Mouse (Mus musculus) layer of hippocampus, adult 18-20 months (tissue): ENCODE results near the gene Anp32a. TPM values are rescaled to one million over a fixed set of nuclear protein-coding genes. Genes with fewer than 3 reads are reported as not detected.

Source experiments
- DNase-seq, 2 experiments: peaks; one replicate each; pipeline ENCODE4 v3.0.0; 2022; ENCODE audit warnings: low spot score in 2 of 2
- total RNA-seq, 2 experiments: library from RNA; stranded (reverse); gene quantifications; 2 replicates each; pipeline ENCODE4 v1.2.3; 2021

Gene Anp32a
- total RNA-seq, 2 experiments from 2014 or later, result 318 to 326 TPM

DNA sequence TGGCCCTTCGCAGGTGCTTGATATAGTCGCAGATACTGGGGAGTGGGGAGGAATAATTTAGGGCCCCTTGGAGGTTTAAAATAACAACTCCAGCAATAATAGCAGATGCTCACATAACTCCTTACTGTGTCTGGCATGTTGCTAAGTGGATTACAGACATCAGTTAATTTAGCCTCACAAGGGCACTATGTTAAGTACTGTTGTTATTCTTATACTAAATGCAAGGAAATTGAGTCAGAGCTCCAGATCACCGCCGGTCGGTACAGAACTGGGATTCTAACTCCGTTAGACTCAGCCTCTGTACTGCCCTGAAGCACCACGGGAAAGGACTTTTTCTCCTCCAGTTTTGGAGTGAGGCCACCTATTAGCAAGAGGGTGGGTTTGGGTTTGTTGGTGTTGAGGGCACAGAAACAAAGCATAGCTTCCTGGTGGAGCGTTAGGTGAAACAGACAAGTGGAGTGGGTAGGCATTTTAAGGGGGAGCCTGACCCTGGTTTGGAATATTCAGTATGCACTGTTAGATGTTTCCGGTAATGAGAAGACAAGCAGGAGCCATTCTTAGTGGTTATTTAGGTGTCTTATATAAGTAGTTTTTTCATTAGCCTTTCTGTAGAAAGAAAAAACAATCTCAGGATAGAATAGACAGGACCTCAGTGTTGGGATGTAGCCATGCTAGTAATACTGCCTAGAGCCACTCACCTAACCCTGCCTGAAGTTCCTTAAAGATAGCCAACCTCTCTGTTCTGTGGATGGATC is 4.7 kb downstream of the Anp32a start:
- no peak for DNase-seq

- no peak for DNase-seq
Observed at GRCm38 (mm10) chr9:62346388-62346679, 5.2 kb downstream of the Anp32a start.

GRCm38 (mm10) chr9:62347201-62347600 is 6.1 kb downstream of the Anp32a start:
- no peak for DNase-seq

DNA sequence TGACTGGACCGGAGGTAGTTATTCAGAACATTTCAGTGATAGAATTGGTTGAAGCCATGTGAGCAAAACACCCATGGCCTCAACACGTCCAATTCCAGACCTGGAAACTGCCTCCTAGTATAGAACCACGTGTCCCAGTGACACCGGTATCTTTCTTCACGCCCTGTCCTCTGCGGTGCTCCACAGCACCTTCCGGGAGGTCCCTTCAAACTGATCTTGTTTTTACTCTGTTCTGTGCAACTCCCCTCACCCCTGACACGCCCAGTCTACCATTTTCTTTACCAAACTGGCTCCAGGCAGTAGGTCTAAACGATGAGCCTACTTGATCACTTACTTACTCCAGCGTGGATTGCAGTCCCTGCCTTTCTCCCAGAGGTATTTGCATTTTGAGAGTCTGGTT is 7.0 kb downstream of the Anp32a start:
- DNase-seq, result no peak

DNA sequence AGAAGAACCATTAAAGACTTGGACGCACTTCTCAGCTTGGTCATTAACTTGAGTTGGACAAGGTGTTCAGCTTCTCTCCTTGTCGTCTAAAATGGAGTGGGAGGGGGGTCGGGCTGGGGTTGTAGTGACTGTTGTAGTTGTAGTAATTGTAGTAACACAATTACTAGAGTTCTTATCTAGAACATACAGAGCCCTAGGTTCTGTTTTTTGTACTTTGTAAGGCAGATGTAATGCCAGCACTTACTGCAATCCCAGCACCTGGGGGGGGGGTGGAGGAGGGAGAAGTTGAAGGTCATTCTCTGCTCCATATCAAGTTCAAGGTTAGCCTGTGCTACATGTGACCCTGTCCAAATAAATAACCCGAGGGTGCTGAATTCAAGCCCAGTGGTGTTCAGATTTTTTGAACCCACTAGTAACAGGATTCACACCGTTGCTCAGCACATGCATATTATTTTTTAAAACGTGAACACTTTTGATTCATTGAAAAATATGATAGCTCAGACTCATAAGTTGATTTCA is 7.4 kb downstream of the Anp32a start:
- no peak for DNase-seq

GRCm38 (mm10) chr9:62349250-62349649 is 8.2 kb downstream of the Anp32a start:
- DNase-seq, result no peak

- no peak for DNase-seq
Observed at GRCm38 (mm10) chr9:62350721-62351120, 9.6 kb downstream of the Anp32a start.

- DNase-seq, result no peak
Observed at GRCm38 (mm10) chr9:62351200-62351599, 10.1 kb downstream of the Anp32a start.

DNA sequence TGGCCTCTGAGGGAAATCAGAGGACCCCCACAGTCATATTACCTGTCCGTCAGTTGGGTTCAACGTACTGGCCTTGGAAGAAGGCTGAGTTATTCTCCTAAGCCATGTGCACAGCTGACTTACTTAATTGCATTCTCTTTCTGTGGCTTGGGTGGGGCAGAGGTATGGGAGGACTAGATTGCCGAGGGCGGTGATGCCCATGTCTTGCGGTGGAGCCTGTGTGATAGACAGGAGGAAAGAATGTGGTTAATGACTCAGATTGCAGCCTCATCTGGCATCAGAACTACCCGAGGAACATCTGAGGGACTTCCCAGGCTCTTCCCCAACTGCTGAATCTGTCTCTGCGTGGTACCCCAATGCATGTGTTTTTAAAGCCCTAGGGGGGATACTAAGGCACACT is 12.7 kb downstream of the Anp32a start:
- DNase-seq, result no peak

GRCm38 (mm10) chr9:62354838-62355719 is 14.0 kb downstream of the Anp32a start:
- no peak for DNase-seq

GRCm38 (mm10) chr9:62355763-62356162 is 14.7 kb downstream of the Anp32a start:
- no peak for DNase-seq

DNA sequence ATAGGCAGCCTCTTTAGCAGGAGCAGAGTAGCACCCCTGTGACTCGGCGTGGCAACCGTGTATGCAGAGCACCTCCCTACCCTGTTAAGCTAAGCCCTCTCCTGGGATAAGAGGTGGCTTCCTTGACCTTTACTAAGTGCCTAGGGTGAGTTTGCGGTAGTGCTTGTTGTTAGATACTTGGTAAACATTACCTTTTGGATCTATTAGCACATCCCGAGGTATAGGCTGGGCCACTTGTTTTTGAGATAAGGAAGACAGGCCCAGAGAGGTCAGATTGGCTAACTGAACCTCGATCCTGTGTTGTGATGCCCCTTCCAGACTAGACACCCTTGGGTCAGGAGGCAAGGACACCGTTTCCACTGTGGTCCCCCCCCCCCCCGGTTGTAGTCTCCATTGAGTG is 16.5 kb downstream of the Anp32a start:
- no peak for DNase-seq

GRCm38 (mm10) chr9:62358851-62359250 is 17.8 kb downstream of the Anp32a start:
- DNase-seq, result no peak

DNA sequence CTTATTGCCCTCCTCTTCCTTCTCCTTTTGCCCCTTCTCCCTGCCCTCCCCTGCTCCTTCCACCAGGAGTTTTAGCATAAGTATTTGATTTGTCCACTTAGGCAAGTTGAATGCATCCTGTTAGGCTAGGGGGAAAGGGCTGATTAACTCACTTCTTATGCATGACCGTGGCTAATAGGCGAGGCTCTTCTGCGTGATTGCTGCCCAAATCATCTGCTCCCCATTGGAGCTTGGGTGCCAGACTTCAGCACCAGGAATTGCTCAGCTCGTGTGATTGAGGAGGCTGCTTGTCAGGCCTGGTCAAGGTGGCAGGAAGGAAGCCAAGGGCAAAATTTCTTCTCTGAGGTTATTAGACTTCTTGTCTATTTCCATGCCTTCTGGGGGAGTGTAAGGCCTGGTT is 19.8 kb downstream of the Anp32a start:
- DNase-seq, result no peak

DNA sequence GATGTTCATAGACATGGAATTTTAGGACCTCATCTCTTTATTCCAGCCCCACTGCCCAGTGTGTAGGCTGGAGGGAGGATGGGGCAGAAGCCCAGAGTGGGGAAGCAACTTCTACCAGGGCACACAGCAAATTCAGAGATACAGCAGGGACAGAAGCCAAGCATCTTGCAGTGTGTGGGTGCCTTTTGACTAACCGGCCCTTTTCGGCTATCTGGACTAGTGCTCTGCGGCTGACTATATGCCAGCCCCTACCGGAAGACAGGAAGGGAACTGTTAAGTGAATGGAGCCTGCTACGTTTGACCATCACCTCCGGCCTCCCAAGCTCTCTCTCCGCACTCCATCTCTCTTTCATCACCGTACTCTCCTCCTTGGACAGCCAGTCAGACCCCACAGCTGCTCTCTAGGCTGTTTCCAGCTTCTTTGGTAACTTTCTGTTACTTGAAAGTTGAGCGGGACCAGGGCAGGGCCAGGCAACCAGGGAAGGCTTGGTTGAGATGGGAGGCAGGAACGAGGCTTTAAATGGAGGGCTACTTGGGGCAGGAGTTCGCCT is 21.8 kb downstream of the Anp32a start:
- DNase-seq, result no peak

- DNase-seq, result peak; percentile 85 to 93
Observed at GRCm38 (mm10) chr9:62363619-62364018, 22.5 kb downstream of the Anp32a start.

DNA sequence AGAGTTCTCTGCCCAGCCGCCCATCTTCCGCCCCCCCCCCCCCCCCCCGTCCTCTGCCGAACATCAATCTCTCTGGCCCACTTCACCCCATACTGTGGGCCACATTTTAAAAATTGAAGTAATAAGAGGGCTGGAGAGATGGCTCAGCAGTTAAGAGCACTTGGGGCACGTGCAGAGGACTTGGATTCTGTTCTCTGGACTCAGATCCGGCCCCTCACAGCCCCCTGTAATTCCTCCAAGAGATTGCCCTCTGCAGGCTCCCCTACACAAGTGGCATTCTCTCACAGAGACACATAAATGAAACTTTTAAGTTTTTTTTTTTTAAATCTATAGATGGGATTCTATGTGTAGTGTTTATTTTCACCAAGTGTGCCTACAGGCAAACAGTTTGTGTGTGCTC is 23.1 kb downstream of the Anp32a start:
- DNase-seq, result no peak

GRCm38 (mm10) chr9:62364831-62365230 is 23.7 kb downstream of the Anp32a start:
- DNase-seq, result no peak

DNA sequence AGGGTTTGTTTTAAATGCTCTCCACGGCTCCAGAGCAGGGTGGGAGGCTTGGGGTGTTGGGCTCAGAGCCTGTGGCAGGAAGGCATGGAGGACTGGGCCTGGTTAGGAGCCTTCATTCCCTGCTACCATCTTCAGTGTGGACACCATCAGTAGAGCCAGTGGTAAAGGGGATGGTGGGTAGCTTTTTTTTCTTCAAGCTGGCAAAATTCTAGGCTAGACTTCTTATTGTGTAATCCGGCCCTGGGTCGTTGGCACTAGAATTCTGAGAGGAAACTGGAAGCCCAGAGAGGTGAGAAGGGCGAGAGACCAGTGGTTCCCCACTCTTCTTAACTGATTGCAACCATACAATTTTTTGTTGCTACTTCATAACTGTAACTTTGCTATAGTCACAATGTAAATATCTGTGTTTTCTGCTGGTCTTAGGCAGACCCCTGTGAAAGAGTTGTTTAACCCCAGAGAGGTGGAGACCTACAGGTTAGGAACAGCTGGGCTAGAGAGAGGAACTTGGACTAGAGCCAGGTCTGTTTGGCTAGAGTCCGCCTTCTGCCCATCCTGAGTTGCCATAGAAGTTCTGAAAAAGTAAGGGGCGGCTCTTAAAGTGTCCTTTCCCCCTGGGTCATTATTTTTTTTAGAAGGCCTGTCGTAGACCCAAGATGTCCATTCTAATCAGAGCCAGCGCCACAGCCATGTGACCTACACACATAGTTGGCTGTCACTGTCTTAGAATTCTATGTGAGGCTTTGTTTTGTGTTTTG is 24.4 kb downstream of the Anp32a start:
- DNase-seq, result no peak

DNA sequence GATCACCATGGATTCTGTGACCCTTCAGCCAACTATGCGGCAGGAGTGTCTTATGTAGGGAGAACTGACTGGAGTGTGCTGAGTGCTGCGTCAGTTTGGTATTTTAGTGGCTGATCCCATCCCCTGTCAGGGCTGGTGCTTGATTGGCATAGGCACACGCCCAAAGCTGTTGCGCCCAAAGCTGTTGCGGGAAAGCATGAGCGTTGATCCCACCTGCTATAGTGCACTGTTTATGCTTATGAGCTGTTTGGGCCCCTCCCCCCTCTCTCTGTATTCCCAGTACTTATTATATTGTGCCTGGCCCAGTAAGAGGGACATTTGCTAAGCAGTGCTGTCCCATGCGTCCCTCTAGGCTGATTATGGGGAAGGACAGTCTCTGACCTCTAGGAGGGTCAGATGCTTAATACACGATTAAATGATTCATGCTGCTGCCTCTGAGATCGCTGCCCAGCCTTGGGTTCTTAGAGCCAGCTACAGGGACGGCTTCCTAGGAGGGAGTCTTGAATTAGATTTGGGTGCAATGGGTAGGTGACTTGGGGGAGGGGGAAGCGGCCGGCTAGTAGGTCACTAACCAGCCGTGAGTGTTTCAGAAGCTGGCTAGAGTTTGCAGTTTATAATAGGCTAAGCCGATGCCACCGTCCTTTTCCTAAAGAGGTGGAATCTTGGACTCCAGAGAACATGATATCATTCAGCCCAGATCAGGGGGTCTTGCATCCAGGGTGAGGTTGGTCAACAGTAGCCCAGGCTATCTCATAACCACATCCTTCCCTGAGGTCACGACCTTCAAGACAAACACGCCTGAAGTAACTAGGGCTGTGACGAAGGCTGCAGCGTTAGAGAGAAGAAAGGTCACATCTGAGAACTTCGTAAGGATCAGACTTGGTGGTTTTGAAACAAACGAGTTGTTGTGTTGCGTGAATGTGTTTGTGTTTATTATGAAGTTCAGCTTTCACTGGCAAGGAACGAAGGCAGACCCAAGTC is 25.7 kb downstream of the Anp32a start:
- DNase-seq, result no peak
